Mouse (Mus musculus): ENCODE measurements at regions not wholly inside any gene's neighbourhood (a gene's known extent, or its start where the extent isn't known, plus 50 kb on each side); places are given as distances from the start of the nearest gene placed in this dataset.

GRCm38 (mm10) chr16:55753380-55753779 is 85.3 kb downstream of the Nfkbiz start:
- TF ChIP-seq CTCF (IDR thresholded peaks at IDR 0.05; ENCODE audit: low read depth, low read length) (no peak), POLR2A (IDR thresholded peaks at IDR 0.05; ENCODE audit: extremely low read depth, insufficient read depth, low read length) (no peak)
